ENCODE assay signal across 9 mouse cellular contexts in genomic region chr10:108389927-108390287, GRCm38 (mm10). TPM values are rescaled to one million over a fixed set of nuclear protein-coding genes. Genes with fewer than 3 reads are reported as not detected.
DNase-seq lines count a peak whose midpoint lies in the region; ATAC-seq and TF ChIP-seq lines count a peak whose summit lies in the region.
"Had no signal": no experiment of that assay in that cellular context is flagged by ENCODE, and none has a peak within 500 bp of the region (broad histone marks: within the 10 kb centered on the region; RNA-seq: fewer than 3 reads in every experiment).

No protein-coding gene starts in this region.

- H3K9ac ChIP-seq in neural tube, embryonic 13.5 days: no peak overlapping the region

- TF ChIP-seq CTCF in kidney, adult 2 months (conservative IDR thresholded peaks at IDR 0.05; ENCODE audit: insufficient read depth, insufficient read length, low read depth, low read length): no peak
- TF ChIP-seq CTCF in layer of hippocampus, adult 2 months (conservative IDR thresholded peaks at IDR 0.05): no peak

- no peak for TF ChIP-seq POLR2A in kidney, adult 2 months (IDR thresholded peaks at IDR 0.05; ENCODE audit: low read depth, low read length)

- peak; percentile 47 for DNase-seq in kidney, adult 2 months
- no peak for DNase-seq in kidney, adult 9 months
- peak; percentile 40 for DNase-seq in embryo, embryonic 9.5 days (ENCODE audit: extremely low spot score)
- DNase-seq in kidney, postnatal 4 days: peak; percentile 64 to 70
- DNase-seq in thymus, adult 18-20 months: no peak
- no peak for DNase-seq in frontal cortex, postnatal 25 days (ENCODE audit: low spot score in 2 of 2)
- DNase-seq in layer of hippocampus, adult 2 months (ENCODE audit: low spot score in 2 of 2): no peak

- peak; percentile 42; the same call in 1 of the 2 replicates for ATAC-seq in neural tube, embryonic 13.5 days (ENCODE audit: low read depth)

- no peaks in the 10 kb centered on the region for H3K9me3 ChIP-seq in neural tube, embryonic 13.5 days
- H3K9me3 ChIP-seq: megakaryocyte, embryonic 14.5 days had no signal

- H3K27ac ChIP-seq in kidney, adult 2 months (ENCODE audit: insufficient read depth, low read depth, low read length): 0 out of 2 replicates have a peak overlapping the region, but pooled peaks have one; percentile 17
- H3K27ac ChIP-seq in neural tube, embryonic 13.5 days (replicated peaks): no peak overlapping the region
- no peak overlapping the region for H3K27ac ChIP-seq in layer of hippocampus, adult 2 months

- H3K36me3 ChIP-seq in kidney, adult 2 months (ENCODE audit: control insufficient read depth, insufficient read depth, low read length): peaks cover 2% of the 10 kb centered on the region; the same call in 1 of the 2 replicates
- H3K36me3 ChIP-seq in neural tube, embryonic 13.5 days: no peaks in the 10 kb centered on the region

- no peaks in the 10 kb centered on the region for H3K27me3 ChIP-seq in kidney, adult 2 months (replicated peaks; ENCODE audit: control insufficient read depth, insufficient read depth, low read length)
- H3K27me3 ChIP-seq in neural tube, embryonic 13.5 days: no peaks in the 10 kb centered on the region
- H3K27me3 ChIP-seq: megakaryocyte, embryonic 14.5 days had no signal

- peaks cover 34% of the 10 kb centered on the region for H3K4me1 ChIP-seq in kidney, adult 2 months (ENCODE audit: control insufficient read depth, insufficient read depth, low read length)
- peaks cover 25% of the 10 kb centered on the region for H3K4me1 ChIP-seq in neural tube, embryonic 13.5 days (replicated peaks)
- H3K4me1 ChIP-seq: megakaryocyte, embryonic 14.5 days had no signal

- H3K4me2 ChIP-seq in neural tube, embryonic 13.5 days: no peak overlapping the region

- no peak overlapping the region for H3K4me3 ChIP-seq in kidney, adult 2 months (ENCODE audit: insufficient read depth, low read depth, low read length)
- no peak overlapping the region for H3K4me3 ChIP-seq in neural tube, embryonic 13.5 days
- H3K4me3 ChIP-seq in layer of hippocampus, adult 2 months: no peak overlapping the region
- H3K4me3 ChIP-seq: megakaryocyte, embryonic 14.5 days had no signal

- 25% methylated on average over 4 of the region's 4 CpGs for WGBS in kidney, adult 2 months
- 37% methylated on average over 4 of the region's 4 CpGs for WGBS in neural tube, embryonic 13.5 days

RNA-seq across cellular contexts. Expression of gene Pawr, which starts 58.0 kb away (rescaled TPM):
- polyA plus RNA-seq in kidney, adult 2 months (2012; rRNA removed): 17.9 and 19.0 TPM in 2 replicates
- 4.8 TPM in 2 replicates for polyA plus RNA-seq in neural tube, embryonic 13.5 days (2015; fragmentation: Nextera tagmentation; extraction: Ambion mirVana)
- 1 to 10 TPM; 2.1 to 2.4 TPM for total RNA-seq in layer of hippocampus, adult 2 months (2021)

Comparison
In these comparisons a context has a peak if more than half of its experiments do, and no peak if none do; other contexts are left out.
1. DNase-seq: peak in kidney, adult 2 months (single experiment), embryo, embryonic 9.5 days (single experiment) and kidney, postnatal 4 days (2 of 2); none in kidney, adult 9 months (single experiment), thymus, adult 18-20 months (0 of 2), frontal cortex, postnatal 25 days (0 of 2) and layer of hippocampus, adult 2 months (0 of 2).